Mouse (Mus musculus) midbrain, embryonic 13.5 days (tissue): ENCODE measurements around the gene Olfr641. TPM values are rescaled to one million over a fixed set of nuclear protein-coding genes. Genes with fewer than 3 reads are reported as not detected.

Experiments
- ATAC-seq: fragments of 200-750 bp; cut with Nextera tagmentation; 2 replicates; pipeline ENCODE4 v1.8.0; 2017; ENCODE audit warnings: mild to moderate bottlenecking, moderate TSS enrichment, moderate library complexity
- H3K27ac ChIP-seq: fragments of 300-500 bp; sonication (generic); 2 replicates; pipeline ENCODE4 v1.5.1; 2015; ENCODE audit warnings: inconsistent platforms, mild to moderate bottlenecking, moderate library complexity
- H3K27me3 ChIP-seq: fragments of 300-500 bp; sonication (generic); 2 replicates; pipeline ENCODE4 v1.6.1; 2015; ENCODE audit warnings: mild to moderate bottlenecking, inconsistent platforms
- H3K36me3 ChIP-seq: fragments of 300-500 bp; sonication (generic); 2 replicates; pipeline ENCODE4 v1.6.1; 2015; ENCODE audit warnings: mild to moderate bottlenecking, inconsistent platforms
- H3K4me1 ChIP-seq: fragments of 300-500 bp; sonication (generic); replicated peaks from 2 replicates; pipeline ENCODE4 v1.6.1; 2015; ENCODE audit warnings: inconsistent platforms
- H3K4me2 ChIP-seq: fragments of 300-500 bp; sonication (generic); replicated peaks from 2 replicates; pipeline ENCODE4 v1.6.1; 2015; ENCODE audit warnings: moderate library complexity, mild to moderate bottlenecking, inconsistent platforms
- H3K4me3 ChIP-seq: fragments of 300-500 bp; sonication (generic); replicated peaks from 2 replicates; pipeline ENCODE4 v1.5.1; 2015; ENCODE audit warnings: mild to moderate bottlenecking, inconsistent platforms
- H3K9ac ChIP-seq: fragments of 300-500 bp; sonication (generic); replicated peaks from 2 replicates; pipeline ENCODE4 v1.6.1; 2015; ENCODE audit warnings: mild to moderate bottlenecking, inconsistent platforms
- H3K9me3 ChIP-seq: fragments of 300-500 bp; sonication (generic); 2 replicates; pipeline ENCODE4 v1.6.1; 2016; ENCODE audit warnings: mild to moderate bottlenecking, inconsistent platforms
- WGBS: fragments of 180-500 bp; shearing (Covaris S2); methylation state at CpG from one replicate; pipeline ENCODE4 v1.1.7; 2015; 5-methylcytosine and 5-hydroxymethylcytosine counted together
- polyA plus RNA-seq: library from polyadenylated mRNA; unstranded; fragments of >200 nt; fragmentation: Nextera tagmentation; extraction: Ambion mirVana; gene quantifications from 2 replicates; pipeline ENCODE4 v1.2.1, GENCODE M21; 2015

Olfr641 gene
- not detected in 2 replicates for polyA plus RNA-seq

GRCm38 (mm10) chr7:104035145-104035544 lies at the start of gene Olfr641:
Gene Olfr641 (plus strand): TSS chr7:104035445.
- no peaks in the 10 kb centered on the region for H3K27me3 ChIP-seq
- H3K9ac ChIP-seq: no peak within 1 kb of the TSS
- no peaks in the 10 kb centered on the region for H3K9me3 ChIP-seq
- WGBS: 72% methylated on average over 1 of the region's 1 CpGs
- no peaks in the 10 kb centered on the region for H3K36me3 ChIP-seq
- H3K4me3 ChIP-seq: no peak within 1 kb of the TSS
- no peaks in the 10 kb centered on the region for H3K4me1 ChIP-seq
- ATAC-seq: no peak
- no peak within 1 kb of the TSS for H3K27ac ChIP-seq
- H3K4me2 ChIP-seq: no peak within 1 kb of the TSS

GRCm38 (mm10) chr7:103998446-103998845 lies 36.8 kb upstream of the Olfr641 start, which contains the start of gene Olfr638:
Gene Olfr638 (plus strand): TSS chr7:103998746.
- ATAC-seq: no peak

DNA sequence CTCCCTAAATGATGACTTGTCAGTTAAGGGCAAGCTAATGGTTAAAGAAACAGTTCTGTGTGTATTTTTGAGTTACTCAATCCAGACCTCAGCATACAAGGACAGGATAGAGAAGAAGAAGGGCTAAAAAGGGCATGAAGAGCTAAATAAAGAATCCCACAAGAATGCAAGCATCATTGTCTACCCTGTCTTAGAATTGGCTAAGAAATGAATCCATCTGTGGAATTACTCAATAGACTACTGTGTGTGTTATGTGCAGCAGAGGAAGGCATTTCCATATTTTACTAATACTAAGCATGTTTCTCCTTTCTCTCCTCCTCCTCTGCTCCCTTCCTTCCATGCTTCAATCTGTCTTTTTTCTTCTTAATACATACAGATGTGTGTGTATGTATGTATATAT lies 36.1 kb upstream of the Olfr641 start:
- no peak for ATAC-seq
- Histone ChIP-seq H3K4me2 (no peak overlapping the region), H3K9ac (no peak overlapping the region), H3K36me3 (no peaks in the 10 kb centered on the region), H3K9me3 (no peaks in the 10 kb centered on the region), H3K4me3 (no peak overlapping the region), H3K4me1 (no peaks in the 10 kb centered on the region), H3K27me3 (no peaks in the 10 kb centered on the region), H3K27ac (no peak overlapping the region)

More at GRCm38 (mm10) chr7:103998446-103998845, 36.8 kb upstream of the Olfr641 start, which contains the start of gene Olfr638:
- no peak within 1 kb of the TSS for H3K27ac ChIP-seq
- H3K9ac ChIP-seq: no peak within 1 kb of the TSS
- H3K4me2 ChIP-seq: no peak within 1 kb of the TSS
- H3K9me3 ChIP-seq: no peaks in the 10 kb centered on the region
- H3K4me1 ChIP-seq: no peaks in the 10 kb centered on the region
- no peaks in the 10 kb centered on the region for H3K36me3 ChIP-seq
- no peak within 1 kb of the TSS for H3K4me3 ChIP-seq
- H3K27me3 ChIP-seq: no peaks in the 10 kb centered on the region

GRCm38 (mm10) chr7:104017203-104017602 lies 18.0 kb upstream of the Olfr641 start, which contains the start of gene Olfr639:
Gene Olfr639 (minus strand): TSS chr7:104017303.
- Histone ChIP-seq H3K4me3 (no peak within 1 kb of the TSS), H3K27me3 (no peaks in the 10 kb centered on the region), H3K36me3 (no peaks in the 10 kb centered on the region), H3K4me2 (no peak within 1 kb of the TSS), H3K27ac (no peak within 1 kb of the TSS), H3K9ac (no peak within 1 kb of the TSS), H3K4me1 (no peaks in the 10 kb centered on the region), H3K9me3 (no peaks in the 10 kb centered on the region)
- ATAC-seq: no peak

DNA sequence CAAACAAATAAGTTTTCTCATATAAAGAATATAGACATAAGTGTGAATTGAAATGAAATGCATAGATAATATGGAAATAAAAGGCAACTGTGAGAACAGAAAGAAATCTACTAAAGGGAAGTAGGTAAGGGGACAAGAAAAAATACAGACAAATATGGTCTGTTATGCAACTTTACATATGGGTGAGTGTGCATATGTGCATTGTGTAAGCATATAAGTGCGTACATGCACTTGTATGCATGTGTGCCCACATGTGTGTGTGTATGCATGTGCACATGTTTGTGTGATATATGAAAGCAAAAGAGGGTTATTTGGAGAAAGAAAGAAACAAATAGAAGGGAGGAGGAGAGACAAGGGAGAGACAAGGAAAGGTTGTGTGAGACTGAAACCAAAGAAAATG lies 16.3 kb upstream of the Olfr641 start:
- Histone ChIP-seq H3K27ac (no peak overlapping the region), H3K36me3 (no peaks in the 10 kb centered on the region), H3K9me3 (no peaks in the 10 kb centered on the region), H3K4me1 (no peaks in the 10 kb centered on the region), H3K27me3 (no peaks in the 10 kb centered on the region), H3K4me2 (no peak overlapping the region), H3K9ac (no peak overlapping the region), H3K4me3 (no peak overlapping the region)
- 80% methylated on average over 1 of the region's 1 CpGs for WGBS
- no peak for ATAC-seq

- H3K9ac ChIP-seq: no peak overlapping the region
- no peak overlapping the region for H3K4me2 ChIP-seq
- ATAC-seq: no peak
- no peaks in the 10 kb centered on the region for H3K9me3 ChIP-seq
- no peak overlapping the region for H3K27ac ChIP-seq
- H3K4me3 ChIP-seq: no peak overlapping the region
- WGBS: 92% methylated on average over 6 of the region's 6 CpGs
- no peaks in the 10 kb centered on the region for H3K27me3 ChIP-seq
- H3K36me3 ChIP-seq: no peaks in the 10 kb centered on the region
- no peaks in the 10 kb centered on the region for H3K4me1 ChIP-seq
Measured at GRCm38 (mm10) chr7:104021651-104022050, 13.6 kb upstream of the Olfr641 start.

GRCm38 (mm10) chr7:104025473-104025872 lies 9.8 kb upstream of the Olfr641 start, which contains the start of gene Olfr640:
Gene Olfr640 (minus strand): TSS chr7:104025573.
- Histone ChIP-seq H3K27me3 (no peaks in the 10 kb centered on the region), H3K27ac (no peak within 1 kb of the TSS), H3K4me3 (no peak within 1 kb of the TSS), H3K4me2 (no peak within 1 kb of the TSS), H3K36me3 (no peaks in the 10 kb centered on the region), H3K4me1 (no peaks in the 10 kb centered on the region), H3K9me3 (no peaks in the 10 kb centered on the region), H3K9ac (no peak within 1 kb of the TSS)
- 84% methylated on average over 6 of the region's 6 CpGs for WGBS
- no peak for ATAC-seq

- ATAC-seq: no peak
- no peaks in the 10 kb centered on the region for H3K27me3 ChIP-seq
- H3K9ac ChIP-seq: no peak overlapping the region
- H3K36me3 ChIP-seq: no peaks in the 10 kb centered on the region
- H3K4me2 ChIP-seq: no peak overlapping the region
- no peaks in the 10 kb centered on the region for H3K9me3 ChIP-seq
- H3K27ac ChIP-seq: no peak overlapping the region
- 77% methylated on average over 3 of the region's 3 CpGs for WGBS
- no peak overlapping the region for H3K4me3 ChIP-seq
- no peaks in the 10 kb centered on the region for H3K4me1 ChIP-seq
Measured at GRCm38 (mm10) chr7:104026978-104027377, 8.3 kb upstream of the Olfr641 start.

DNA sequence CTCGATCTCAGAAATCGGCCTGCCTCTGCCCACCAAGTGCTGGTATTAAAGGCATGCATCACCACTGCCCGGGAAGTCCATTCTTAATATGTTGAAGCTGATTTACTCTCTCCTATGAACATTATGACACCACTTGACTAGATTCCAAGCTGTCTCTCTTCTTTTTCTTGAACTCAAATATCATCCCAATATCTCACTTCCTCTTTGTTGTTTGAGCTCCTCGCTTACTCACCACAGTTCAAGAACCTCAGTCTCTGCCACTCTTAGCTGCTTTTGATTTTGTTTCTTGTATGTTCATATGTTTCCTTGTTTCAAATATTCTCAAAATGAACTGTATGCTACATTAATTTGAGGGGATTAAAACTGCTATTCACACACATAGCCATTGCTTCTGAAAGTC lies 15.5 kb downstream of the Olfr641 start:
- no peak for ATAC-seq
- 91% methylated on average over 4 of the region's 4 CpGs for WGBS
- no peak overlapping the region for H3K4me2 ChIP-seq
- H3K4me1 ChIP-seq: no peaks in the 10 kb centered on the region
- no peaks in the 10 kb centered on the region for H3K9me3 ChIP-seq
- H3K4me3 ChIP-seq: no peak overlapping the region
- no peaks in the 10 kb centered on the region for H3K27me3 ChIP-seq
- H3K36me3 ChIP-seq: no peaks in the 10 kb centered on the region
- no peak overlapping the region for H3K27ac ChIP-seq
- H3K9ac ChIP-seq: no peak overlapping the region

DNA sequence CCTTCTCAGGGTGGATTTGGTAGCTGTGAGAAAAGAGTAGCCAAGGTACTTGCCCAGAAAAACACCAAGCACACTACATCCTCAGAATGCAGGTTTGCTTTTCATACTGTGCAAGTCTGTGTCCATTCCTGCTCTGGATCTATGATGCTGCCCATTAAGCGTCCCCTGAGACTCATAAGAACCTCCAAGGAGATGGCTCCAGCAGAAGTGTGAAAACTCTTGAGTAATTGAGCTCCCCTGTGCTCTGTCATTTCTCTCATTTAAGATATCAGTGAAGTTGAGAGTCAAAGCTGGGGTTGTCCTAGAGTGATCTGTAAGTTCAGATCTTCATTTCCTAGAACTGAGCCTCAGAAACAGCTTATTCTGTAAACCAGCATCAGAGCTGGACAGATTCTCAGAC lies 17.3 kb downstream of the Olfr641 start, which contains the start of gene Olfr642:
Gene Olfr642, minus strand, starts transcription at position 101 of the 400 bp plus-strand sequence.
- H3K4me1 ChIP-seq: no peaks in the 10 kb centered on the region
- no peaks in the 10 kb centered on the region for H3K36me3 ChIP-seq
- no peak within 1 kb of the TSS for H3K27ac ChIP-seq
- H3K4me2 ChIP-seq: no peak within 1 kb of the TSS
- 79% methylated on average over 1 of the region's 1 CpGs for WGBS
- no peak for ATAC-seq
- H3K27me3 ChIP-seq: no peaks in the 10 kb centered on the region
- no peak within 1 kb of the TSS for H3K9ac ChIP-seq
- no peaks in the 10 kb centered on the region for H3K9me3 ChIP-seq
- H3K4me3 ChIP-seq: no peak within 1 kb of the TSS

DNA sequence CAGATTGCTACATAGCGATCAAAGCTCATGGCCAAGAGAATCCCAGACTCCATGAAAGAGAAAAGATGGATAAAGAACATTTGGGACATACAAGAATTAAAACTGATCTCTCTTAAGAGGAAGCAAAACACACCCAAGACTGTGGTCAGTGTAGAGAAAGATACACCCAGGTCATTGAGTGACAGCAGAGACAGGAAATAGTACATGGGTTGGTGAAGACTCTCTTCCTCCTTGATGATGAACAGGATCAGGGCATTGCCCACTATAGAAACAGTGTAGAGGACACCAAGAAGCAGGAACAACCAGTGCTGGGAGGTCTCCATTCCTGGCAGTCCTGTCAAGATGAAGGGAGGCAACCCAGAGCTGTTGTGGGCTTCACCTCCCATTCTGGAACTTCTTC lies 24.0 kb downstream of the Olfr641 start:
- no peaks in the 10 kb centered on the region for H3K36me3 ChIP-seq
- no peak overlapping the region for H3K4me3 ChIP-seq
- H3K4me2 ChIP-seq: no peak overlapping the region
- WGBS: 93% methylated on average over 1 of the region's 1 CpGs
- H3K4me1 ChIP-seq: no peaks in the 10 kb centered on the region
- no peak overlapping the region for H3K27ac ChIP-seq
- no peak for ATAC-seq
- H3K9me3 ChIP-seq: no peaks in the 10 kb centered on the region
- no peaks in the 10 kb centered on the region for H3K27me3 ChIP-seq
- H3K9ac ChIP-seq: no peak overlapping the region

GRCm38 (mm10) chr7:104061345-104061744 lies 26.1 kb downstream of the Olfr641 start, which contains the start of gene 4930516K23Rik:
Gene 4930516K23Rik (minus strand): TSS chr7:104061445.
- no peak for ATAC-seq
- 49% methylated on average over 2 of the region's 2 CpGs for WGBS
- H3K9ac ChIP-seq: no peak within 1 kb of the TSS

DNA sequence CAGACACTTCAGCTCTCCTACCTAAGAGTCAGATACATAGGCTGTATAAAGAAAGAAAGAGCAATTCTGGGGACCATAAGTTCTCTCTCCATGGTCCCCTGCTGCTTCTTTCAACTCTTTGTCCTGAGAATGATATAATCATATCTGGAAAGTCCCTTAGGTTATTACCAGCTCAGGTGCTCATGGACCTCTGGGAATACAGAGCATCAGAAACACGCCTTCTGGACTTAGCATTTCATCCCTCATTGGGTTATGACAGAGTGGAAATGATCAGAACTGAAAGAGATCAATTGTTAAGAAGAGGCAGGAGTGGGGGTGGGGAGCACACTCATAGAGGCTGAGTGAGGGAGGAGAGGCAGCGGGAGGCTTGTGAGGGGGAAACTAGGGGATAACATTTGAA lies 36.5 kb downstream of the Olfr641 start, which contains the start of gene Olfr644:
Gene Olfr644, minus strand, starts transcription at position 101 of the 400 bp plus-strand sequence.
- H3K36me3 ChIP-seq: no peaks in the 10 kb centered on the region
- no peak within 1 kb of the TSS for H3K27ac ChIP-seq
- peaks cover 5% of the 10 kb centered on the region for H3K9me3 ChIP-seq
- H3K4me3 ChIP-seq: no peak within 1 kb of the TSS
- WGBS: 80% methylated on average over 2 of the region's 2 CpGs
- no peak for ATAC-seq
- no peaks in the 10 kb centered on the region for H3K27me3 ChIP-seq
- H3K4me2 ChIP-seq: no peak within 1 kb of the TSS
- no peaks in the 10 kb centered on the region for H3K4me1 ChIP-seq
- H3K9ac ChIP-seq: no peak within 1 kb of the TSS

More at GRCm38 (mm10) chr7:104061345-104061744, 26.1 kb downstream of the Olfr641 start, which contains the start of gene 4930516K23Rik:
- Histone ChIP-seq H3K9me3 (no peaks in the 10 kb centered on the region), H3K27me3 (no peaks in the 10 kb centered on the region), H3K27ac (no peak within 1 kb of the TSS), H3K36me3 (no peaks in the 10 kb centered on the region), H3K4me3 (no peak within 1 kb of the TSS), H3K4me1 (no peaks in the 10 kb centered on the region), H3K4me2 (no peak within 1 kb of the TSS)
